Mouse (Mus musculus) kidney, postnatal 10 days (tissue): ENCODE measurements around the gene Dus1l.
A peak's percentile ranks its signal among the peaks of the same experiment; 100 is the strongest.
"Not testable (repeated sequence)": the region's sequence is repeated elsewhere in the genome, so short reads cannot be mapped to it uniquely, and the experiment has no call there.

ENCODE experiments used
- DNase-seq: peaks from one replicate; pipeline ENCODE4 v3.0.0; 2021; ENCODE audit warnings: mixed read lengths

The Dus1l gene

GRCm38 (mm10) chr11:120795756-120796613 is at the start of gene Dus1l:
Gene Dus1l, minus strand, starts transcription at chr11:120796403.
- peak; percentile 98 for DNase-seq

GRCm38 (mm10) chr11:120844329-120844728 is 48.1 kb upstream of the Dus1l start:
- no peak for DNase-seq

- no peak for DNase-seq
Measured at GRCm38 (mm10) chr11:120833555-120834280, 37.5 kb upstream of the Dus1l start.

- DNase-seq: not testable (repeated sequence)
Measured at GRCm38 (mm10) chr11:120832962-120833361, 36.8 kb upstream of the Dus1l start.

GRCm38 (mm10) chr11:120831659-120832440 is 35.6 kb upstream of the Dus1l start:
- DNase-seq: no peak

GRCm38 (mm10) chr11:120830686-120831085 is 34.5 kb upstream of the Dus1l start:
- no peak for DNase-seq

GRCm38 (mm10) chr11:120829757-120830532 is 33.7 kb upstream of the Dus1l start:
- no peak for DNase-seq

DNA sequence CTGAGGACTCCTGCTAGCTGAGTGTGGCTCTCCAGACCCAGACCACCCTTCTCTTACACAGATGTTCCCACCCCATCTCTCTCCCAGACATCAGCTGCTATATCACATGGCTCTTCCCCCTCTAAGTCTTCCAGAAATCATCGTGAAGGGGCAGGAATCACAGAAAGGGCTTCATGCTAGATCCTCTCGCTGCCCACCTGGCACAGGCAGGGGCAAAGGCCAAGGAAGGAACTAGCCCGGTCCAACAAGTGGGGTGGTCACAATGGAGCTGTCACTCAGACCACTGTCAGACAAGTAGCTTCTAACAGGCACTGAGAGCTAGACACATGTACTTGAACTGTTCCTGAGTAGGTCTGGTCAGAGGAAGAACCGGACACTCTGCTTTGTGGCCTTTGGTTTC is 32.2 kb upstream of the Dus1l start:
- no peak for DNase-seq

DNA sequence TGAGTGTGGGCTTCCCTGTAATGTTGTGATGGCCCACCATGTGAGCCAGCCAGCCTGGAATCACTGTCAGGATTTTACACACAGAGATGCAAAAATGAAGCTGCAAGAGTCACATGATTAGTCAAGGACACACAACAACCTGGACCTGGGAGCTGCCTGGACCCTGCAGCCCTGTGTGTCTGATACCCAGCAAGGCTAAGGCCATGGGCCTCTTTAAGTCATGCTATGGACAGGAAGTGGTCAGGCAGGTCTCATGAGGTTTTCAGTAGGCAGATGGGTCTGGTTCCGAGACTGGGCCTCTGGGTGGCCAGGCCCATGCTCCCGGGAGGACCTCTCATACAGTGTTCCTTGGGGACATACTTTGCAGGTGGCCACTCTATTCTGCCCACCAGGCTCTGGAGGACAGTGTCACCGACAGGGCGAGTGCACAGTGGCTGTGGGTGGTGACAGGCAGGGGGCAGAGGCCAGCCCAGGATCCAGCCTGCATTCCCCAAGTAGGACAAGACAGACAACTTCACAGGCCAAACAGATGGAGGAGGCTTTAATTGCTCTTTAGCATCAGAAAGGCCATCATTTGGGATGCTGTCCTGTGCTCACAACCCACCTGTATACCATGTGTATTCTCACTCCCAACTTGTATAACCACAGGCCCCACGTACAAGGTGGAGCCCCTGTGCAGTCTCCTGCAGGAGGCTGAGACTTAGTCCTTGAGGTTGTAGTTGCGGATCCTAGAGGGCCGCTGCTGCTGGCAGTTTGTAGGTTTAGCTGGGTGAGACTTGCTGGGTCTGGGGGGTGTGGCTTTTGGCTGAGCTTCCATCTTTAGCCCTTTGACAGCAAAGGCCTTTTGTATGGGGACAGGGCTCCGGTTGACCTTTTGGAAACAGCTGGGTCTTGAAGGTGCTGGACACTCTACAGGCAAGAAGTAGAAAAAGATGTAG is 30.1 kb upstream of the Dus1l start:
- DNase-seq: no peak

DNA sequence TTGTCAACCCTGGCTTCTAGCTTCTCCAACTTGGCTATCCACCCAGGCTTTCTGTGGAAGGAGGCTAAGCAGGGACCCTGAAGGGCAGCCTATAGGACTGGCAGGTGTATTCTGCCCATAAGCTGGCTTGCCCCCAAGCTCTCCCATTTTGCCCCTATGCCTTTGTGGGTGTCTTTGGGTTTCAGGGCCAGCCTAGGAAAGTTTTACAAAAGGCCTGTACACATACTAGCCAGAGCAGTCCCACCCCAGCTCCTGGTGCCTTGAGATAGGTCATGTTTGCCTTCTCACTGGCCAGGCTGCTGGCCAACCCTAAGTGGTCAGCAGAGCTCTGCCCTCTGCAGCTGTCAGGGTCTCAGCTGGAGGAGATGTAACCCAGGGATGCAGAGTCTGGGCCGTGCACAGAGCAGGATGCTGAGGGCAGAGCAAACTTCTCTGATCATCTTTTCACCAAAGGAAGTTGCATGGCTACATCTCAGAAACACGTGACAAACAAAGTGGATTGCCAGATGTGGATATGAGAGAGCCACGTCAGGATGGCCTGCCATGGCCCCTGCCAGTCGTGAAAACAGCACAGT is 29.2 kb upstream of the Dus1l start:
- DNase-seq: no peak

DNA sequence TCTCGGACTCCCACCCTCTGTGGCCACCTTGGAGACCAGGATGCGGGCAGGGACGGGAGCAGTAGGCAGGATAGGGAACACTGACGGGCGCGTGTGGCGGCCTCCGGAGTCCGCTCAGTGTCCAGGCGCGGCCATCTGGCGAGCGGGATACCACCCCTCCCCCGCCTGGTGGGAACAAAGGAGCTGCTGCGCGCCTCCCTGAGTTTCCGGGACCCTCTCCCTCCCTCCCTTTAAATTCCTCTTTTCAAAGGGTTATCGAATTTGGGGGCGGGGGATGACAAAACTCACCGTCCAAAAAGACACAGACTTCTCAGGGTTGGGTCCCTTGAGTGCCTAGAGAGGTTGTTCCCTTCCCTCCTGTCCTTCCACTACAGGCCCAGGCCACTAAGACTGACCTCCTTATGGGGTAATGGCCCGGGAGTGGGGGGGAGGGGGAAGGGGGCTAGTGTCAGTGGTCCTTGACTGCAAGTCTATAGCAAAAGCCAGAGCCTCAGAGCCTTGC is 28.6 kb upstream of the Dus1l start:
- DNase-seq: no peak

DNA sequence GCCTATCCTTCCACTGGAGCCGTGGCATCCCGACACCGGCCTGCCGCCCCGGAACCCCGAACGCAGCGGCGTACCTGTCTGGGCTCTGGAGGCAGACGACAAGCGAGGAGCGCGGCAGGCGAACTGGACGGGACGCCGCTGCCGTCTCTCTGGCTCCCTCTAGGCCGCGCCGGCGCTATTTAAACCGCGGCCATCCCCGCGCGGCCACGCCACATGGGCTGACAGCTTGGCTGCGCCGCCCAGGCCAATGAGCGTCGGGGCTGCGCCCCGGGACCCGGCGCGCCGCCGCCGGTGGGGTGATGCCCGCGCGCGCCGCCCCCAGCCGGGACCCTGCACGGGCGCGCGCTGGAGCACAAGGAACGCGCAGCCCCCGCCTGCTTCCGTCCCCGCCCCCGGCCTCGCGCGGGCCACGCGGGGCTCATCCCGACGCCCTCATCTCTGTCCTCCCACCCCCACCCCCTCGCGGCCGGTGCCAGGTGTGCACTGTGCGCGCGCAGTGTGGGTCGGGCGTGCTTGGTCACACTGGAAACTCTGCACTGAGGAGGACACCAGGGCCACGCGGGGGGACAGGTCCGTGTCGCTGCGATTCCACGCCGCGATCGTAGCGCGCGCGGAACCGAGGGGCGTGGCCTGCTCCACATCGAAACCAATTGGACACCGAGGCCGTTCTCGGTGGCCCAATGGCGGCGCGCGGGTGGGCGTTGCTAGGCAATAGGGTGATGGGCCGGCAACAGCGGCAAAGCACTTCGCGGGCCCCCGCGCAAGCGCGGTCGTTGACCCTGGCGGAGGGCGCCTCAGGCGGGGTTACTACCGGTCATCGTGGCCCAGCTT is 28.0 kb upstream of the Dus1l start, which contains the start of gene Fasn:
Gene Fasn, minus strand, starts transcription at position 592 of the 831 bp plus-strand sequence.
- DNase-seq: peak; percentile 98

GRCm38 (mm10) chr11:120823551-120823947 is 27.3 kb upstream of the Dus1l start:
- peak; percentile 81 for DNase-seq

DNA sequence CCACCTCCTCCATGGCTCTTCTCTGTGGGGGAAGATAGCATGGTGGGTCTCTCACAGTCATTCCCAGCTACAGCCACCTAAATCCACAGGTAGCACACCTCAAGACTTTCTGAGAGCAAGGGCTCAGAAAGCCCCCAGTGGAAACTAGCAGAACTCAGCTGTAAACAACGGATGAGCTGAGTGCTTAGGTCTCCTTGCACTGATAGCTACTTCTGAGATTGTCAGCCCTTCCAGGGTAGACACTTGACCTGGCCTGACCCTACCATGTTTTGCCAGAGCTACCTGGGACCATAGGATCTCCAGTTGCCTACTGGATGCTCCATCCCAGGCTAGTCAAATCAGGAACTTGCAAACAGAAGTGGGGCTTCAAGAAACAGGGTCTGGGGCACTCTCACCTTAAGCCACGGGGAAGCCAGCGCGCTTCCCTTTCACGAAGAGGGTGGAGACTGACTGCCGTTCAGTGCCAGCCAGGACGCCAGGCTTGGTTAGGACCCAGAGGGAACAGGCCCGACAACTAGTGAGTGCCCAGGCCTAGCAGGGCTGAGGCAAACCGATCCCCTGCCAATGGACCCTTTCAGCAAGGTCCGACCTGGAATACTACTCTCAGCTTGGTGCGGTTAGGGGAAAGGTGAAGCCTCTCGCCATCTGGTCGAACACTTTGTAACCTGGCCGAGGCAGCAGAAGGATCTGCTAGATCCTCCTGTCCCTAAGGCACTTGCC is 26.8 kb upstream of the Dus1l start:
- peak; percentile 43 for DNase-seq

DNA sequence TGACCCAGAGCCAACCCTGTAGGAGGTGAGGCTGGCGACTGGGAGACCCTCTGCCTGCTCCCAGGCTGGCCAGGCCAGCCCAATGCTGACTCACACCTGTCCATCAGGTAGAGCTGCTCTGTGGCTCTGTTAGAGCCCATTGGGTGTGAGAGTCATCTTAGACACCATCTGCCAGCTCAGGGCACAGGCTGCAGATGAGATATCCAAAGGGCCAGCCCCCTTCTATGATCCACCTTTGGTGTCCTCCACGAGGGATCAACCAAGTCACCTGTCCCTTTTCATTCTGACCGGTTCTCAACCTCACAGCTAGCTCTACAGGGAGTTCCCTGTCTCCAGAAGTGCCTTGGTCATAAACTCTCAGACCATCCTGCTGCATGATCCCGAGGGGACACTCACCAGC is 26.1 kb upstream of the Dus1l start:
- no peak for DNase-seq

GRCm38 (mm10) chr11:120821076-120821922 is 25.1 kb upstream of the Dus1l start:
- DNase-seq: no peak

- no peak for DNase-seq
Measured at GRCm38 (mm10) chr11:120820546-120820945, 24.3 kb upstream of the Dus1l start.

- no peak for DNase-seq
Measured at GRCm38 (mm10) chr11:120819556-120819955, 23.4 kb upstream of the Dus1l start.
